10 mouse cellular contexts compared by ENCODE assay signal in the genomic region with DNA sequence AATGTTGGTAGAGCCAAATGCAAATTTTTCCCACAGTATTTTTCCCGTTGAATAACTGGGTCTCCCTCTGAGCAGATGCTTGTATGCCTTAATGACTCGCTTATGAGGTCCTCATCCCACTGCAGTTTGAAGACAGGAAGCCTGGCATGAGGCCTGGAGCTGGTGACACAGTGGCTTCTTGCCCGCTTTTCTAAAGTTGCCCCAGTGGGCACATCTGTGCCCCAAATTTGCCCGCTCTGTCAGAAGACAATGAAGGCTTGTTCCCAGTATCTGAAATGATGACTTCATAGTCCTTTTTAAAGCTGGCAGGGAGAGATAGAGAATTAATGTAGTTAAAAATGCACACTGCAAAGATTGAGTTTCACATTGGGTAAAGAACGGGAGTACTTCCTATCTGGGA. TPM values are rescaled to one million over a fixed set of nuclear protein-coding genes. Genes with fewer than 3 reads are reported as not detected.
DNase-seq lines count a peak whose midpoint lies in the region; ATAC-seq and TF ChIP-seq lines count a peak whose summit lies in the region.
"Had no signal": no experiment of that assay in that cellular context is flagged by ENCODE, and none has a peak within 500 bp of the region (broad histone marks: within the 10 kb centered on the region; RNA-seq: fewer than 3 reads in every experiment).

No protein-coding gene starts in this region.

- H3K4me1 ChIP-seq in cerebellum, adult 2 months (ENCODE audit: control insufficient read depth, insufficient read depth, low read length), result no peaks in the 10 kb centered on the region
- no peaks in the 10 kb centered on the region for H3K4me1 ChIP-seq in kidney, embryonic 16.5 days (ENCODE audit: insufficient read depth, low read length)

- ATAC-seq in kidney, embryonic 16.5 days (ENCODE audit: low FRiP score, low TSS enrichment), result no peak
- ATAC-seq: midbrain, embryonic 16.5 days had no signal

- DNase-seq in gastrocnemius, postnatal 10 days, result peak; percentile 12
- no peak for DNase-seq in gastrocnemius, adult 18-20 months (ENCODE audit: low spot score)
- DNase-seq in cerebellum, adult 2 months, result peak; percentile 4 to 16
- peak; percentile 27 to 29 for DNase-seq in layer of hippocampus, adult 2 months (ENCODE audit: low spot score in 2 of 2)
- peak; percentile 5 to 47 for DNase-seq in left cerebral cortex, postnatal 25 days (ENCODE audit: low spot score in 2 of 2)
- DNase-seq in ovary, postnatal 36 days (ENCODE audit: low spot score), result no peak
- no peak for DNase-seq in heart, postnatal 14 days
- DNase-seq: kidney, adult 9 months had no signal

- H3K9ac ChIP-seq in kidney, embryonic 16.5 days (replicated peaks; ENCODE audit: low read length), result no peak overlapping the region

- H3K9me3 ChIP-seq in kidney, embryonic 16.5 days (ENCODE audit: low read length), result no peaks in the 10 kb centered on the region

- H3K27ac ChIP-seq in cerebellum, adult 2 months (ENCODE audit: insufficient read depth, low read length), result no peak overlapping the region
- no peak overlapping the region for H3K27ac ChIP-seq in layer of hippocampus, adult 2 months
- H3K27ac ChIP-seq in kidney, embryonic 16.5 days (ENCODE audit: low read length), result no peak overlapping the region

- no peak overlapping the region for H3K4me3 ChIP-seq in cerebellum, adult 2 months (replicated peaks; ENCODE audit: insufficient read depth, low read depth, low read length)
- H3K4me3 ChIP-seq in layer of hippocampus, adult 2 months, result no peak overlapping the region
- H3K4me3 ChIP-seq in kidney, embryonic 16.5 days (ENCODE audit: low read length), result no peak overlapping the region

- TF ChIP-seq POLR2A in cerebellum, adult 2 months (IDR thresholded peaks at IDR 0.05; ENCODE audit: borderline replicate concordance, insufficient read depth, low read length), result no peak

- TF ChIP-seq CTCF in cerebellum, adult 2 months (IDR thresholded peaks at IDR 0.05; ENCODE audit: borderline replicate concordance, insufficient read depth, low read depth, low read length), result no peak
- TF ChIP-seq CTCF in layer of hippocampus, adult 2 months (conservative IDR thresholded peaks at IDR 0.05), result no peak

- no peaks in the 10 kb centered on the region for H3K36me3 ChIP-seq in kidney, embryonic 16.5 days (ENCODE audit: insufficient read depth, low read length)

- no peaks in the 10 kb centered on the region for H3K27me3 ChIP-seq in cerebellum, adult 2 months (ENCODE audit: control insufficient read depth, insufficient read depth, low read length)
- H3K27me3 ChIP-seq in kidney, embryonic 16.5 days (ENCODE audit: insufficient read depth, low read length), result no peaks in the 10 kb centered on the region

- intact Hi-C loops in left cerebral cortex, postnatal 25 days (cut with DNase I), result no loop called here
- intact Hi-C loops in heart, postnatal 14 days (cut with DNase I), result no loop called here

- 34% methylated on average over 5 of the region's 5 CpGs for WGBS in cerebellum, adult 2 months
- 78% methylated on average over 5 of the region's 5 CpGs for WGBS in kidney, embryonic 16.5 days

- H3K4me2 ChIP-seq in kidney, embryonic 16.5 days (replicated peaks; ENCODE audit: low read depth, low read length), result no peak overlapping the region

RNA-seq across cellular contexts. Expression of gene Tnc, which starts 47.4 kb away (rescaled TPM):
- 10 to 100 TPM; 25.7 to 52.9 TPM for total RNA-seq in gastrocnemius, postnatal 10 days (2021)
- 1 to 10 TPM; 1.0 to 3.7 TPM for total RNA-seq in gastrocnemius, adult 18-20 months (2021)
- polyA plus RNA-seq in cerebellum, adult 2 months (2012; rRNA removed), result 7.9 and 8.0 TPM in 2 replicates
- total RNA-seq in layer of hippocampus, adult 2 months (2021), result 1 to 10 TPM; 4.3 to 5.7 TPM
- 1 to 10 TPM; 2.6 to 3.8 TPM for total RNA-seq in left cerebral cortex, postnatal 25 days (2021)
- total RNA-seq in heart, postnatal 14 days (2021), result 1 to 10 TPM; 4.3 to 5.1 TPM
- 21.6 and 23.1 TPM in 2 replicates for polyA plus RNA-seq in kidney, embryonic 16.5 days (2015; fragmentation: Nextera tagmentation; extraction: Ambion mirVana)

Comparison
In these comparisons a context has a peak if more than half of its experiments do, and no peak if none do; other contexts are left out.
1. DNase-seq: peak in gastrocnemius, postnatal 10 days (single experiment), cerebellum, adult 2 months (2 of 2), layer of hippocampus, adult 2 months (2 of 2) and left cerebral cortex, postnatal 25 days (2 of 2); none in gastrocnemius, adult 18-20 months (single experiment), ovary, postnatal 36 days (single experiment) and heart, postnatal 14 days (0 of 2).